Mouse (Mus musculus) forebrain, embryonic 14.5 days (tissue): ENCODE results near the gene Adcy5. TPM values are rescaled to one million over a fixed set of nuclear protein-coding genes. Genes with fewer than 3 reads are reported as not detected.

Experiments
- ATAC-seq: fragments of 200-750 bp; cut with Nextera tagmentation; 2 replicates; pipeline ENCODE4 v1.8.0; 2017; ENCODE audit warnings: mild to moderate bottlenecking, moderate library complexity
- DNase-seq: peaks from one replicate; pipeline ENCODE4 v3.0.0-alpha.2; 2015; ENCODE audit warnings: low spot score
- H3K27ac ChIP-seq: fragments of 300-500 bp; sonication (generic); 2 replicates; pipeline ENCODE4 v1.5.1; 2014; ENCODE audit warnings: low read depth, mild to moderate bottlenecking, control low read depth, low read length, moderate library complexity
- H3K27me3 ChIP-seq: fragments of 300-500 bp; sonication (generic); replicated peaks from 2 replicates; pipeline ENCODE4 v1.6.1; 2014; ENCODE audit warnings: low read length, control low read depth, mixed read lengths; ENCODE audit not compliant: control insufficient read depth, insufficient read depth
- H3K36me3 ChIP-seq: fragments of 300-500 bp; sonication (generic); 2 replicates; pipeline ENCODE4 v1.6.1; 2014; ENCODE audit warnings: low read length, control low read depth; ENCODE audit not compliant: control insufficient read depth, insufficient read depth
- H3K4me1 ChIP-seq: fragments of 300-500 bp; sonication (generic); 2 replicates; pipeline ENCODE4 v1.6.1; 2014; ENCODE audit warnings: antibody characterized with exemption, low read length, control low read depth; ENCODE audit not compliant: control insufficient read depth, insufficient read depth
- H3K4me2 ChIP-seq: fragments of 300-500 bp; sonication (generic); 2 replicates; pipeline ENCODE4 v1.6.1; 2014; ENCODE audit warnings: mild to moderate bottlenecking, control low read depth, low read length
- H3K4me3 ChIP-seq: fragments of 300-500 bp; sonication (generic); 2 replicates; pipeline ENCODE4 v1.5.1; 2014; ENCODE audit warnings: low read depth, low read length, control low read depth
- H3K9ac ChIP-seq: fragments of 300-500 bp; sonication (generic); 2 replicates; pipeline ENCODE4 v1.6.1; 2014; ENCODE audit warnings: mild to moderate bottlenecking, low read length, control low read depth, moderate library complexity
- H3K9me3 ChIP-seq: fragments of 300-500 bp; sonication (generic); replicated peaks from 2 replicates; pipeline ENCODE4 v1.6.1; 2016; ENCODE audit warnings: low read length, control low read depth, mixed read lengths; ENCODE audit not compliant: control insufficient read depth
- WGBS: fragments of 180-500 bp; shearing (Covaris S2); extraction: QIAGEN DNeasy Blood & Tissue Kit; methylation state at CpG from one replicate; pipeline ENCODE4 v1.1.7; 2014; 5-methylcytosine and 5-hydroxymethylcytosine counted together
- polyA plus RNA-seq: library from polyadenylated mRNA; unstranded; fragments of >200 nt; fragmentation: Nextera tagmentation; extraction: Ambion mirVana; gene quantifications from 2 replicates; pipeline ENCODE4 v1.2.1, GENCODE M21; 2014

Adcy5 gene
- polyA plus RNA-seq, 1 experiment from 2014 or later: 4.4 TPM

DNA sequence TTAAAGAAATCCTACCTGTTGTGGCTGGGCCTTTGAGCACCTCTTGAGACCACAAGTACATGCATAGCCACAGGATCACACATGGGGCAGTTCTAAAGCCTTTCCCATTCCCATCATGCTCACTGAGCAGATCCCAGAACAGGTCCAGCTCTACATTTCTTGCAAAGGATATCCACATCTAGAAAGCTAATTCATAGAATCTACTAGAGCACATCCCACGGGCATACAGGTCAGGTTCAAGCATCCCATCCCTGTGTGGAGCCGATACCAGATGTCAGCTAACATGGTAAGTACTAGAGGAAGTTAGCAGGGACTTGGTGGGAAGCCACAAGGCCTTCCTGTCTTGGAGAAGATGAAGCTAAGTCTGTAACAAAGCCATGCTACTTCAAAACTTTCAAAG lies 152.0 kb downstream of the Adcy5 start:
- Histone ChIP-seq H3K4me1 (peaks cover 2% of the 10 kb centered on the region; the same call in 1 of the 2 replicates), H3K27ac (no peak overlapping the region), H3K9me3 (no peaks in the 10 kb centered on the region), H3K4me3 (no peak overlapping the region), H3K9ac (no peak overlapping the region), H3K36me3 (peaks cover 12% of the 10 kb centered on the region; the same call in 1 of the 2 replicates), H3K27me3 (no peaks in the 10 kb centered on the region), H3K4me2 (no peak overlapping the region)
- DNase-seq (no peak), ATAC-seq (no peak)
- 88% methylated on average over 2 of the region's 2 CpGs for WGBS

DNA sequence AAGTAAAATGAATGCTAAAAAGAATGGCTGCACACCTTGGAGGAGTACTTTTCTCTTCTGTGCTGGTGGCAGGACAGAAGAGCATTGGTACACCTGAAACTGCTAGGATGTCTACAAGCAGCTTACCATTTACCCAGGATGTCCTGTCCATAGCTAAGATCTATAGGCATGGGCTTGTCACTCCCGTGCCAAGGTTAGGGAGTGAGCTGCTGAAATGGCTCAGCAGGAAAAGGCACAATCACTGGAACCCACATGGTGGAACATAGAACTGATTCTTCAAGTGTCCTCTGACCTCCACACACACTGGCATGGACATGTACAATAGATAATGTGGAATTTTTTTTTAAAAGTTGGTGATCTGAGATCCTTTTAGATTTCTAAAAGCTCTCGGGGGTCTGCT lies 152.7 kb downstream of the Adcy5 start:
- H3K36me3 ChIP-seq: peaks cover 12% of the 10 kb centered on the region; the same call in 1 of the 2 replicates
- peaks cover 4% of the 10 kb centered on the region; the same call in 1 of the 2 replicates for H3K4me1 ChIP-seq
- H3K4me3 ChIP-seq: no peak overlapping the region
- H3K9me3 ChIP-seq: no peaks in the 10 kb centered on the region
- 88% methylated on average over 2 of the region's 2 CpGs for WGBS
- no peak overlapping the region for H3K9ac ChIP-seq
- ATAC-seq: no peak
- H3K4me2 ChIP-seq: no peak overlapping the region
- no peak overlapping the region for H3K27ac ChIP-seq
- no peaks in the 10 kb centered on the region for H3K27me3 ChIP-seq
- DNase-seq: no peak

DNA sequence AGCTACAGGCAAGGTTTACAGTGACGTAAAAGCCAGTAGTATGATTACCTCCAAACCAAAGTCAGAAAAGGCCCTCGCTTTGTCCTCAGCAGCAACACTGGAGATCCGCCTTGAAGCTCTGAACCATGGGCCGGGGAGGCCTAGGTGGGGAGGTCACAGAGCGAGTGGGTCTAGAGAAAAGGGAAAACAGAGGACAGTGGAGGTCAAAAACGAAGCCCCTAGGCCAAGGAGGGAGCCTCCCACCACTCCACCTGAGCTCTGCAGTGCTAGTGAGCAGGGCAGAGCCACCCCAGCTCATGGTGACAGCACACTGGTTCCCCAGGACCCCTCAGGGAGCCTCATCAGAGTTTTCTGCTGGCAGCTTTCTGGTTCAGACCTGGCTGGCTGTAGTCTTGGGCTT lies 153.3 kb downstream of the Adcy5 start:
- WGBS: 81% methylated on average over 6 of the region's 6 CpGs
- DNase-seq: no peak

GRCm38 (mm10) chr16:35308486-35309143 lies 153.9 kb downstream of the Adcy5 start:
- no peak overlapping the region for H3K9ac ChIP-seq
- WGBS: 94% methylated on average over 6 of the region's 6 CpGs
- H3K4me1 ChIP-seq: peaks cover 4% of the 10 kb centered on the region; the same call in 1 of the 2 replicates

More for the DNA sequence above, 153.3 kb downstream of the Adcy5 start:
- no peak overlapping the region for H3K4me3 ChIP-seq
- no peak overlapping the region for H3K27ac ChIP-seq
- no peaks in the 10 kb centered on the region for H3K9me3 ChIP-seq
- H3K9ac ChIP-seq: no peak overlapping the region
- peaks cover 4% of the 10 kb centered on the region; the same call in 1 of the 2 replicates for H3K4me1 ChIP-seq
- peaks cover 9% of the 10 kb centered on the region; the same call in 1 of the 2 replicates for H3K36me3 ChIP-seq
- no peak overlapping the region for H3K4me2 ChIP-seq
- H3K27me3 ChIP-seq: no peaks in the 10 kb centered on the region
- ATAC-seq: no peak

GRCm38 (mm10) chr16:35309634-35310033 lies 155.0 kb downstream of the Adcy5 start:
- Histone ChIP-seq H3K4me3 (no peak overlapping the region), H3K4me1 (peaks cover 4% of the 10 kb centered on the region; the same call in 1 of the 2 replicates), H3K4me2 (no peak overlapping the region), H3K9me3 (no peaks in the 10 kb centered on the region), H3K9ac (no peak overlapping the region), H3K36me3 (peaks cover 11% of the 10 kb centered on the region), H3K27me3 (no peaks in the 10 kb centered on the region), H3K27ac (no peak overlapping the region)
- ATAC-seq: no peak
- DNase-seq: no peak
- 81% methylated on average over 4 of the region's 4 CpGs for WGBS

More at GRCm38 (mm10) chr16:35308486-35309143, 153.9 kb downstream of the Adcy5 start:
- Histone ChIP-seq H3K4me3 (no peak overlapping the region), H3K36me3 (peaks cover 9% of the 10 kb centered on the region), H3K4me2 (no peak overlapping the region), H3K27ac (no peak overlapping the region), H3K9me3 (no peaks in the 10 kb centered on the region), H3K27me3 (no peaks in the 10 kb centered on the region)
- ATAC-seq (no peak), DNase-seq (no peak)

GRCm38 (mm10) chr16:35310551-35311110 lies 156.0 kb downstream of the Adcy5 start:
- no peak overlapping the region for H3K4me2 ChIP-seq
- H3K9ac ChIP-seq: no peak overlapping the region
- no peaks in the 10 kb centered on the region for H3K9me3 ChIP-seq
- no peak for DNase-seq
- peaks cover 4% of the 10 kb centered on the region; the same call in 1 of the 2 replicates for H3K4me1 ChIP-seq
- H3K4me3 ChIP-seq: no peak overlapping the region
- no peaks in the 10 kb centered on the region for H3K27me3 ChIP-seq
- WGBS: 76% methylated on average over 2 of the region's 2 CpGs
- ATAC-seq: no peak
- H3K36me3 ChIP-seq: peaks cover 11% of the 10 kb centered on the region
- no peak overlapping the region for H3K27ac ChIP-seq

- no peak overlapping the region for H3K4me2 ChIP-seq
- H3K4me3 ChIP-seq: no peak overlapping the region
- H3K9me3 ChIP-seq: no peaks in the 10 kb centered on the region
- no peak overlapping the region for H3K27ac ChIP-seq
- 44% methylated on average over 8 of the region's 8 CpGs for WGBS
- H3K27me3 ChIP-seq: no peaks in the 10 kb centered on the region
- peak; percentile 62; the same call in 1 of the 2 replicates for ATAC-seq
- H3K4me1 ChIP-seq: peaks cover 4% of the 10 kb centered on the region; the same call in 1 of the 2 replicates
- H3K36me3 ChIP-seq: peaks cover 11% of the 10 kb centered on the region
- H3K9ac ChIP-seq: no peak overlapping the region
- DNase-seq: peak; percentile 32
These were observed 156.9 kb downstream of the Adcy5 start for GRCm38 (mm10) chr16:35311586-35311985.

GRCm38 (mm10) chr16:35315496-35315895 lies 160.8 kb downstream of the Adcy5 start:
- peaks cover 4% of the 10 kb centered on the region; the same call in 1 of the 2 replicates for H3K4me1 ChIP-seq
- H3K9ac ChIP-seq: no peak overlapping the region
- H3K4me3 ChIP-seq: no peak overlapping the region
- H3K4me2 ChIP-seq: no peak overlapping the region
- H3K27ac ChIP-seq: no peak overlapping the region
- ATAC-seq: no peak
- 56% methylated on average over 3 of the region's 3 CpGs for WGBS
- H3K27me3 ChIP-seq: no peaks in the 10 kb centered on the region
- H3K9me3 ChIP-seq: no peaks in the 10 kb centered on the region
- peak; percentile 10 for DNase-seq
- H3K36me3 ChIP-seq: peaks cover 11% of the 10 kb centered on the region

- H3K9ac ChIP-seq: no peak overlapping the region
- H3K27ac ChIP-seq: no peak overlapping the region
- peaks cover 11% of the 10 kb centered on the region for H3K36me3 ChIP-seq
- no peaks in the 10 kb centered on the region for H3K27me3 ChIP-seq
- H3K9me3 ChIP-seq: no peaks in the 10 kb centered on the region
- no peak overlapping the region for H3K4me3 ChIP-seq
- no peak overlapping the region for H3K4me2 ChIP-seq
- ATAC-seq: no peak
- DNase-seq: no peak
- H3K4me1 ChIP-seq: no peaks in the 10 kb centered on the region; the same call in 1 of the 2 replicates
These were observed 162.2 kb downstream of the Adcy5 start for GRCm38 (mm10) chr16:35316856-35317264.
